Mouse (Mus musculus) heart, postnatal 36 days (tissue): ENCODE results near the gene Abcf3. TPM values are rescaled to one million over a fixed set of nuclear protein-coding genes. Genes with fewer than 3 reads are reported as not detected.

Source experiments
- DNase-seq, 2 experiments: peaks; one replicate each; pipeline ENCODE4 v3.0.0; 2021 to 2022
- intact Hi-C: fragments of 180-260 bp; cut with DNase I; formaldehyde crosslinking; loops from one replicate; pipeline ENCODE4 v1.15.1; 2025
- total RNA-seq, 2 experiments: library from RNA; stranded (reverse); gene quantifications; 2 replicates each; pipeline ENCODE4 v1.2.3; 2021

Gene Abcf3
- 10 to 100 TPM; 62.6 to 65.9 TPM for total RNA-seq

GRCm38 (mm10) chr16:20548096-20548948 lies at the start of gene Abcf3:
Abcf3 (plus strand) TSS chr16:20548577.
- intact Hi-C loops: loop anchor here (2.0 to 5.0 kb wide), 4 partner anchors 30 to 121 kb away; partner anchors contain the start of genes Abcc5, Alg3, Eef1akmt4 and Eif2b5

GRCm38 (mm10) chr16:20498677-20499475 lies 49.5 kb upstream of the Abcf3 start, which contains the start of gene Eif2b5:
Eif2b5 (plus strand) TSS chr16:20498817.
- DNase-seq: peak; percentile 92 to 93
- intact Hi-C loops: loop anchor here (2.0 to 5.0 kb wide), 4 partner anchors 18 to 263 kb away; partner anchors contain the start of genes Abcf3, Alg3, Dvl3 and Eef1akmt4

More at GRCm38 (mm10) chr16:20548096-20548948, at the start of gene Abcf3:
- peak; percentile 95 for DNase-seq

- no peak for DNase-seq
- intact Hi-C loops: no loop called here
These were observed 42.4 kb upstream of the Abcf3 start for GRCm38 (mm10) chr16:20506000-20506399.

- intact Hi-C loops: no loop called here
- peak; percentile 15 to 23 for DNase-seq
These were observed 39.0 kb upstream of the Abcf3 start for GRCm38 (mm10) chr16:20509349-20509748.

- intact Hi-C loops: no loop called here
- no peak for DNase-seq
These were observed 37.0 kb upstream of the Abcf3 start for GRCm38 (mm10) chr16:20511277-20511847.

GRCm38 (mm10) chr16:20516032-20516431 lies 32.3 kb upstream of the Abcf3 start:
- intact Hi-C loops: loop anchor here (2.0 to 5.0 kb wide), 2 partner anchors 17 to 96 kb away; partner anchors contain the start of genes Alg3, Eef1akmt4, Eif2b5 and Gm49333
- DNase-seq: no peak

GRCm38 (mm10) chr16:20516726-20517201 lies 31.6 kb upstream of the Abcf3 start, which contains the start of gene Dvl3:
Dvl3 (plus strand) TSS chr16:20516982.
- intact Hi-C loops: loop anchor here (1.0 to 5.0 kb wide), 3 partner anchors 18 to 96 kb away; partner anchors contain the start of genes Alg3, Eef1akmt4, Eif2b5 and Gm49333

GRCm38 (mm10) chr16:20517216-20517615 lies 31.2 kb upstream of the Abcf3 start:
- intact Hi-C loops: loop anchor here (1.0 to 5.0 kb wide), 3 partner anchors 18 to 95 kb away; partner anchors contain the start of genes Alg3, Eef1akmt4, Eif2b5 and Gm49333
- DNase-seq: no peak

More at GRCm38 (mm10) chr16:20516726-20517201, 31.6 kb upstream of the Abcf3 start, which contains the start of gene Dvl3:
- DNase-seq: peak; percentile 91 to 93

GRCm38 (mm10) chr16:20517701-20518374 lies 30.5 kb upstream of the Abcf3 start:
- intact Hi-C loops: loop anchor here (1.0 to 5.0 kb wide), 4 partner anchors 18 to 94 kb away; partner anchors contain the start of genes Abcf3, Alg3, Eef1akmt4 and Eif2b5
- DNase-seq: peak in 1 of 2 experiments; percentile 24

- DNase-seq: no peak
- intact Hi-C loops: no loop called here
These were observed 24.5 kb upstream of the Abcf3 start for GRCm38 (mm10) chr16:20523886-20524285.

- DNase-seq: no peak
- intact Hi-C loops: no loop called here
These were observed 19.6 kb upstream of the Abcf3 start for GRCm38 (mm10) chr16:20528779-20529178.

- intact Hi-C loops: no loop called here
- no peak for DNase-seq
These were observed 19.0 kb upstream of the Abcf3 start for GRCm38 (mm10) chr16:20529375-20529774.

GRCm38 (mm10) chr16:20530941-20531340 lies 17.4 kb upstream of the Abcf3 start:
- intact Hi-C loops: no loop called here

GRCm38 (mm10) chr16:20534617-20535295 lies 13.6 kb upstream of the Abcf3 start:
- no peak for DNase-seq
- intact Hi-C loops: loop anchor here (5.0 kb wide), 2 partner anchors 118 to 138 kb away; partner anchors contain the start of gene Psmd2

More at GRCm38 (mm10) chr16:20530941-20531340, 17.4 kb upstream of the Abcf3 start:
- DNase-seq: no peak

- DNase-seq: peak; percentile 89 to 92
- intact Hi-C loops: loop anchor here (1.0 to 5.0 kb wide), 3 partner anchors 18 to 137 kb away; partner anchors contain the start of gene Psmd2
These were observed 12.9 kb upstream of the Abcf3 start, which contains the start of gene Ap2m1 for GRCm38 (mm10) chr16:20535296-20536080. Ap2m1 (plus strand) TSS chr16:20535478.

- intact Hi-C loops: loop anchor here (1.0 to 5.0 kb wide), 3 partner anchors 19 to 136 kb away; partner anchors contain the start of gene Psmd2
- DNase-seq: no peak
These were observed 12.2 kb upstream of the Abcf3 start for GRCm38 (mm10) chr16:20536081-20536665.

GRCm38 (mm10) chr16:20537071-20537471 lies 11.3 kb upstream of the Abcf3 start:
- DNase-seq: peak in 1 of 2 experiments; percentile 14
- intact Hi-C loops: loop anchor here (5.0 kb wide), 2 partner anchors 115 to 135 kb away; partner anchors contain the start of gene Psmd2
